Mouse (Mus musculus) small intestine, adult 2 months (tissue): ENCODE results near the gene Herc3. TPM values are rescaled to one million over a fixed set of nuclear protein-coding genes. Genes with fewer than 3 reads are reported as not detected.

Experiments
- H3K27ac ChIP-seq: fragments of 200-500 bp; 2 replicates; pipeline ENCODE4 v1.5.1; 2012; ENCODE audit warnings: low read depth, low read length, control low read depth, inconsistent platforms; ENCODE audit not compliant: insufficient read depth
- H3K27me3 ChIP-seq: fragments of 200-500 bp; 2 replicates; pipeline ENCODE4 v1.6.1; 2012; ENCODE audit warnings: mild to moderate bottlenecking, moderate library complexity, low read length, inconsistent platforms; ENCODE audit not compliant: control insufficient read depth, insufficient read depth
- H3K36me3 ChIP-seq: fragments of 200-500 bp; 2 replicates; pipeline ENCODE4 v1.6.1; 2012; ENCODE audit warnings: mild to moderate bottlenecking, low read length, control low read depth, inconsistent platforms; ENCODE audit not compliant: control insufficient read depth, insufficient read depth
- H3K4me1 ChIP-seq: fragments of 200-500 bp; 2 replicates; pipeline ENCODE4 v1.6.1; 2012; ENCODE audit warnings: low read length, inconsistent platforms, mixed read lengths; ENCODE audit not compliant: control insufficient read depth, insufficient read depth, insufficient read length
- H3K4me3 ChIP-seq: fragments of 200-500 bp; 2 replicates; pipeline ENCODE4 v1.5.1; 2012; ENCODE audit warnings: low read depth, mild to moderate bottlenecking, control low read depth, inconsistent platforms, low read length, moderate library complexity
- CTCF ChIP-seq: fragments of 200-500 bp; IDR thresholded peaks from 2 replicates; pipeline ENCODE4 v1.5.1; 2012; ENCODE audit warnings: low read depth, mild to moderate bottlenecking, control low read depth, inconsistent platforms, low read length, moderate library complexity, mixed read lengths; ENCODE audit not compliant: insufficient replicate concordance, insufficient read length; ENCODE audit errors: extremely low read depth
- POLR2A ChIP-seq: fragments of 200-500 bp; IDR thresholded peaks from 2 replicates; pipeline ENCODE4 v1.6.1; 2012; ENCODE audit warnings: low read depth, mild to moderate bottlenecking, control low read depth, inconsistent platforms, low read length, moderate library complexity
- WGBS: fragments of 180-500 bp; shearing (Covaris S2); methylation state at CpG from one replicate; pipeline ENCODE4 v1.1.7; 2018; 5-methylcytosine and 5-hydroxymethylcytosine counted together
- polyA plus RNA-seq: library from polyadenylated mRNA; depleted of rRNA; stranded (reverse); fragments of >200 nt; gene quantifications from 2 replicates; pipeline ENCODE4 v1.2.3, GENCODE M21; 2012

Herc3 gene
- polyA plus RNA-seq, 1 experiment: 8.6 TPM

DNA sequence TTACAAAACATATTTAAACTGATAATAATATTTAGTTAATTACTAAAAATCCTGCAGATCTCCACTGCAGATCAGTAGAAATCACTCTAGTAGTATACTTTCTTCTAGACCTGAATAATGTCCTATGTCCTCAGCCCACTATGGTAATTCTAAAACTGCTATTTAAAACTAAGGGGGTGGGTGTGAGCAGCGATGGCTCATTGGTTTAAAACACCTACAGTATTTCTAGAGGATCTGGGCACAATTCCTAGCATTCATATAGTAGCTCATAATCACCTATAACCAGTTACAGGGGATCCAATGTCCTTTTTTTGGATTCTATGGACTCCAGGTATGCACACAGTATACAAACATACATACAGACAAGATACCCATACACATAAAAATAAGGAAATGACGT is 115.0 kb downstream of the Herc3 start:
- Histone ChIP-seq H3K36me3 (peaks cover 19% of the 10 kb centered on the region), H3K27ac (no peak overlapping the region), H3K4me1 (no peaks in the 10 kb centered on the region), H3K27me3 (no peaks in the 10 kb centered on the region), H3K4me3 (no peak overlapping the region)
- 63% methylated on average over 2 of the region's 2 CpGs for WGBS
- no peak for TF ChIP-seq POLR2A
- TF ChIP-seq CTCF: no peak

- Histone ChIP-seq H3K4me1 (0 out of 2 replicates have a peak, but pooled peaks cover 2% of the 10 kb centered on the region), H3K4me3 (no peak overlapping the region), H3K27me3 (no peaks in the 10 kb centered on the region), H3K36me3 (peaks cover 19% of the 10 kb centered on the region), H3K27ac (no peak overlapping the region)
- no peak for TF ChIP-seq POLR2A
- no peak for TF ChIP-seq CTCF
- WGBS: 65% methylated on average over 4 of the region's 4 CpGs
Measured at GRCm38 (mm10) chr6:58946840-58947239, 115.6 kb downstream of the Herc3 start.

- peaks cover 19% of the 10 kb centered on the region for H3K36me3 ChIP-seq
- TF ChIP-seq POLR2A (no peak), CTCF (no peak)
- no peaks in the 10 kb centered on the region for H3K27me3 ChIP-seq
- 94% methylated on average over 1 of the region's 1 CpGs for WGBS
- 0 out of 2 replicates have a peak, but pooled peaks cover 2% of the 10 kb centered on the region for H3K4me1 ChIP-seq
- H3K27ac ChIP-seq: no peak overlapping the region
- no peak overlapping the region for H3K4me3 ChIP-seq
Measured at GRCm38 (mm10) chr6:58950410-58950809, 119.1 kb downstream of the Herc3 start.

GRCm38 (mm10) chr6:58951128-58951992 is 120.1 kb downstream of the Herc3 start:
- WGBS: 31% methylated on average over 2 of the region's 2 CpGs
- Histone ChIP-seq H3K27ac (0 out of 2 replicates have a peak overlapping the region, but pooled peaks have one; percentile 45), H3K4me3 (no peak overlapping the region), H3K27me3 (no peaks in the 10 kb centered on the region), H3K4me1 (0 out of 2 replicates have a peak, but pooled peaks cover 2% of the 10 kb centered on the region), H3K36me3 (peaks cover 23% of the 10 kb centered on the region)
- TF ChIP-seq CTCF (no peak), POLR2A (no peak)

DNA sequence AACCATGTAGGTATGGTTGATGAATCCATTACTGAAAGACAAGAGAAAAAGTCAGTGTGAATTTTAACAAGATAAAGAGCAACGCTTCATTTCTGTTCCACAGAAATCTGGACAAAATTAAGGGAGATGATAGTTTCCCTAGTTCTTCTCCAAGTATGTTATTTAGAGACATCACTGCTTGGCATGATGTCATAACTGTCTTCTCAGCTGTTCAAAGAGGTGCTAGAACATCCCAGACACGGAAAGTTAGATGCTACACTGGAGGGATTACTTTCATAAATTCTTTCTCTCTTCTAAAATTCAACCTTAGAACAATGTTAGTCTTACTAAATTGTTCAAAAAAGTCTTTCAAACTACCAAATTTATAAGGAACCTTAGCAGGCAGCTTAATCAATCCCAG is 129.3 kb downstream of the Herc3 start:
- no peaks in the 10 kb centered on the region for H3K27me3 ChIP-seq
- WGBS: 92% methylated on average over 2 of the region's 2 CpGs
- H3K4me1 ChIP-seq: no peaks in the 10 kb centered on the region
- no peak overlapping the region for H3K4me3 ChIP-seq
- H3K27ac ChIP-seq: no peak overlapping the region
- H3K36me3 ChIP-seq: peaks cover 18% of the 10 kb centered on the region
- TF ChIP-seq CTCF (no peak), POLR2A (no peak)

GRCm38 (mm10) chr6:58962691-58963090 is 131.4 kb downstream of the Herc3 start:
- WGBS: 91% methylated on average over 5 of the region's 5 CpGs

DNA sequence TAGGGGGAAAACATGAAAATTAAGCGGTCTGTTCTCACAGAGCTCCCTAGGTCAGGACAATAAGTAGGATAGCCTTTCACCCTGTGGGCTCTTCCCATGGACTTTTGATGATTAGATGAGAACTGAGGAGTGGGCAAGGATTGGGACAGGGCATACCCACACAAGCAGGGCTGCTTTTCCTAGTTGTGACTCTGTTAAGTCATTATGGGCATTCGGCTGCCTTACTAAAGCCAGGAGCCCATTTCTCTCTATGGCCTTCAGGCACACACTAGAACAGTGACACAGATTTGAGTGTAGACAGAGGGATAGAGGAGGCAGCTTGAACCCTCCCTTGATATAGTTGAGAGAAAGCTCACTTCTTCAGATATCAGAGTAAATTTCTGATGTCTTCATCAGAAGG is 132.8 kb downstream of the Herc3 start:
- H3K36me3 ChIP-seq: peaks cover 14% of the 10 kb centered on the region
- no peaks in the 10 kb centered on the region for H3K27me3 ChIP-seq
- peaks cover 4% of the 10 kb centered on the region; the same call in 1 of the 2 replicates for H3K4me1 ChIP-seq
- no peak for TF ChIP-seq CTCF
- TF ChIP-seq POLR2A: no peak
- H3K27ac ChIP-seq: no peak overlapping the region
- 96% methylated on average over 2 of the region's 2 CpGs for WGBS
- no peak overlapping the region for H3K4me3 ChIP-seq

More at GRCm38 (mm10) chr6:58962691-58963090, 131.4 kb downstream of the Herc3 start:
- H3K27me3 ChIP-seq: no peaks in the 10 kb centered on the region
- no peak overlapping the region for H3K27ac ChIP-seq
- H3K4me3 ChIP-seq: no peak overlapping the region
- H3K4me1 ChIP-seq: no peaks in the 10 kb centered on the region
- TF ChIP-seq CTCF (no peak), POLR2A (no peak)
- H3K36me3 ChIP-seq: peaks cover 14% of the 10 kb centered on the region
